Mouse (Mus musculus) G1E (cell line): ENCODE results near the gene Hmgb3.

Source experiments
- CTCF ChIP-seq: IDR thresholded peaks from 2 replicates; pipeline ENCODE4 v1.5.1; 2012; ENCODE audit warnings: low read depth, low read length, inconsistent platforms, mixed read lengths
- GATA1 ChIP-seq: IDR thresholded peaks from 2 replicates; pipeline ENCODE4 v1.6.1; 2012; ENCODE audit warnings: borderline replicate concordance, low read length, inconsistent platforms, mixed read lengths
- GATA2 ChIP-seq: IDR thresholded peaks from 2 replicates; pipeline ENCODE4 v1.6.1; 2012; ENCODE audit warnings: low read depth, low read length, inconsistent platforms, borderline replicate concordance
- POLR2AphosphoS5 ChIP-seq: IDR thresholded peaks from 2 replicates; pipeline ENCODE4 v1.6.1; 2012; ENCODE audit warnings: low read depth, low read length, inconsistent platforms; ENCODE audit not compliant: insufficient replicate concordance
- TAL1 ChIP-seq: conservative IDR thresholded peaks from 2 replicates; pipeline ENCODE4 v1.6.1; 2012; ENCODE audit warnings: low read depth, low read length, inconsistent platforms, mixed read lengths

DNA sequence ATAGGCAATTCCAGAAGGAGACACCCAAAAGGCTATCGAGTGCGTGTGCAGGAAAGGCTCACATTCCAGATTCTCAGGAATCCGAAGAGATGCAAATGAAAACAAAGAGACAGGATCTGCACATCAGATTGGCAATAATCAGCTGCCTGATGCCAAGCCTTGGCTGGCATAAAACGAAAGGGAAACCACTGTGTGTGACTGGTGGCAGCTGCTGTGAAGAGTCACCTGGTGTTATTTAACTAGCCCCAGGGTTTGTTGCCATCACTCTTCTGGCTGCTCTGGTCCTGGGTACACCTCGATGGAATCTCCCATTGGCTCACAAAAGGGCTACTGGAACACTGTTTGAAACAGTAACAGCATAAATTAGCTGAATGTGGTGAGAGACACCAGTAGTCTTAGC is 11.0 kb upstream of the Hmgb3 start:
- TF ChIP-seq CTCF (no peak), GATA2 (no peak), POLR2AphosphoS5 (no peak), GATA1 (no peak), TAL1 (no peak)
